Mouse (Mus musculus) lung, adult 2 months (tissue): ENCODE measurements at regions not wholly inside any gene's neighbourhood (a gene's known extent, or its start where the extent isn't known, plus 50 kb on each side); places are given as distances from the start of the nearest gene placed in this dataset.

Experiments used
- DNase-seq: peaks from one replicate; pipeline ENCODE4 v3.0.0; 2022
- H3K4me1 ChIP-seq: fragments of 200-500 bp; 2 replicates; pipeline ENCODE4 v1.6.1; 2011; ENCODE audit warnings: low read length; ENCODE audit not compliant: control insufficient read depth, insufficient read depth
- H3K4me3 ChIP-seq: fragments of 200-500 bp; replicated peaks from 2 replicates; pipeline ENCODE3; 2011; ENCODE audit warnings: low read depth, mild to moderate bottlenecking, control low read depth, low read length; ENCODE audit errors: extremely low read depth
- CTCF ChIP-seq: fragments of 200-500 bp; IDR thresholded peaks from 2 replicates; pipeline ENCODE4 v1.5.1; 2011; ENCODE audit warnings: mild to moderate bottlenecking, low read length, control low read depth; ENCODE audit not compliant: insufficient read depth
- POLR2A ChIP-seq: fragments of 200-500 bp; IDR thresholded peaks from 2 replicates; pipeline ENCODE4 v1.6.1; 2011; ENCODE audit warnings: low read depth, mild to moderate bottlenecking, control low read depth, low read length, borderline replicate concordance; ENCODE audit errors: extremely low read depth
- WGBS: fragments of 180-500 bp; shearing (Covaris S2); methylation state at CpG from one replicate; pipeline ENCODE4 v1.1.7; 2018; 5-methylcytosine and 5-hydroxymethylcytosine counted together

GRCm38 (mm10) chr7:71816138-71816537, 464.9 kb upstream of the Gm10295 start:
- TF ChIP-seq POLR2A (no peak), CTCF (no peak)
- Histone ChIP-seq H3K4me3 (no peak overlapping the region), H3K4me1 (no peaks in the 10 kb centered on the region)
- DNase-seq = no peak
- WGBS = 75% methylated on average over 11 of the region's 11 CpGs

GRCm38 (mm10) chr7:71794201-71794600, 442.9 kb upstream of the Gm10295 start:
- H3K4me3 ChIP-seq = no peak overlapping the region
- WGBS = 52% methylated on average over 7 of the region's 7 CpGs
- no peaks in the 10 kb centered on the region for H3K4me1 ChIP-seq
- DNase-seq = no peak
- TF ChIP-seq POLR2A (no peak), CTCF (no peak)

- no peak for TF ChIP-seq CTCF
- TF ChIP-seq POLR2A = no peak
- no peaks in the 10 kb centered on the region for H3K4me1 ChIP-seq
- DNase-seq = no peak
- H3K4me3 ChIP-seq = no peak overlapping the region
These were observed 437.1 kb upstream of the Gm10295 start for GRCm38 (mm10) chr7:71788401-71788800.

- 72% methylated on average over 4 of the region's 4 CpGs for WGBS
- no peak for DNase-seq
- TF ChIP-seq CTCF (no peak), POLR2A (no peak)
- no peaks in the 10 kb centered on the region for H3K4me1 ChIP-seq
- H3K4me3 ChIP-seq = no peak overlapping the region
These were observed 431.2 kb upstream of the Gm10295 start for GRCm38 (mm10) chr7:71782496-71782895.

- H3K4me1 ChIP-seq = no peaks in the 10 kb centered on the region; the same call in 1 of the 2 replicates
- 89% methylated on average over 5 of the region's 5 CpGs for WGBS
- TF ChIP-seq POLR2A (no peak), CTCF (no peak)
- DNase-seq = no peak
- no peak overlapping the region for H3K4me3 ChIP-seq
These were observed 398.6 kb upstream of the Gm10295 start for GRCm38 (mm10) chr7:71749886-71750285.

GRCm38 (mm10) chr7:71746118-71746897, 395.0 kb upstream of the Gm10295 start:
- no peak overlapping the region for H3K4me3 ChIP-seq
- H3K4me1 ChIP-seq = no peaks in the 10 kb centered on the region
- WGBS = 75% methylated on average over 7 of the region's 7 CpGs
- DNase-seq = no peak
- no peak for TF ChIP-seq CTCF
- no peak for TF ChIP-seq POLR2A

- TF ChIP-seq POLR2A (no peak), CTCF (no peak)
- H3K4me1 ChIP-seq = no peaks in the 10 kb centered on the region
- DNase-seq = no peak
- no peak overlapping the region for H3K4me3 ChIP-seq
These were observed 377.2 kb upstream of the Gm10295 start for GRCm38 (mm10) chr7:71728509-71728908.

- no peak overlapping the region for H3K4me3 ChIP-seq
- peaks cover 6% of the 10 kb centered on the region; the same call in 1 of the 2 replicates for H3K4me1 ChIP-seq
- WGBS = 36% methylated on average over 4 of the region's 4 CpGs
- TF ChIP-seq POLR2A = no peak
- no peak for TF ChIP-seq CTCF
- DNase-seq = no peak
These were observed 356.9 kb upstream of the Gm10295 start for GRCm38 (mm10) chr7:71708209-71708608.

GRCm38 (mm10) chr7:71706201-71706600, 354.9 kb upstream of the Gm10295 start:
- 61% methylated on average over 3 of the region's 3 CpGs for WGBS
- TF ChIP-seq CTCF (no peak), POLR2A (no peak)
- DNase-seq = no peak
- peaks cover 6% of the 10 kb centered on the region; the same call in 1 of the 2 replicates for H3K4me1 ChIP-seq
- no peak overlapping the region for H3K4me3 ChIP-seq

- no peak overlapping the region for H3K4me3 ChIP-seq
- WGBS = under 1% methylated on average over 59 of the region's 59 CpGs
- H3K4me1 ChIP-seq = peaks cover 6% of the 10 kb centered on the region; the same call in 1 of the 2 replicates
- no peak for TF ChIP-seq POLR2A
- TF ChIP-seq CTCF = no peak
- DNase-seq = peak; percentile 39
These were observed 354.3 kb upstream of the Gm10295 start for GRCm38 (mm10) chr7:71705426-71706050.

- 34% methylated on average over 4 of the region's 4 CpGs for WGBS
- DNase-seq = no peak
- H3K4me1 ChIP-seq = peaks cover 6% of the 10 kb centered on the region; the same call in 1 of the 2 replicates
- no peak for TF ChIP-seq POLR2A
- no peak overlapping the region for H3K4me3 ChIP-seq
These were observed 353.5 kb upstream of the Gm10295 start for GRCm38 (mm10) chr7:71704661-71705240.
